In the genomic region with DNA sequence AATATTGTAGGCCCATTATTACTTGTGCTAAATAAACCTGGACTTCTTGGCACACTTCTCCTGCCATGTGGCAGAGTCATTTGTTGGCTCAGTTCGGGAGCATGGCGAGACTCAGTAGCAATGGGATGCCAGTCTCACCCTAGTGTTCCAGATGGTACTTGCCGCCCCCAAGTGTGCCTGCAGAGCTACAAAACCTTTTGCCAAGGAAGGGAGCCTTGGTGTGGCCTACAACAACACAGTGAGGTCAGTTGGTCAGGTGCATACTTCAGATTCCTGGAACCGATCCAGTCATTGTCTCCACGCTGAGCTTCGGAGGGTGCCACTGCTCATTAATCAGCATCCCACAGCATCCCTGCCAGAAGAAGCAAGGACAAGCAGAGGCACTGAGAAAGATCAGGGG, we compare ENCODE assay signal across 9 mouse cellular contexts. TPM values are rescaled to one million over a fixed set of nuclear protein-coding genes. Genes with fewer than 3 reads are reported as not detected.
DNase-seq lines count a peak whose midpoint lies in the region; ATAC-seq and TF ChIP-seq lines count a peak whose summit lies in the region.
"Had no signal": no experiment of that assay in that cellular context is flagged by ENCODE, and none has a peak within 500 bp of the region (broad histone marks: within the 10 kb centered on the region; RNA-seq: fewer than 3 reads in every experiment).

No protein-coding gene starts in this region.

- DNase-seq in R1 (ENCODE audit: low read depth, low spot score) = peak; percentile 39
- DNase-seq in adrenal gland, postnatal 36 days = peak; percentile 21 to 56
- DNase-seq in forebrain, postnatal 0 days = peak; percentile 74
- DNase-seq in kidney, adult 9 months = peak; percentile 75
- peak; percentile 82 for DNase-seq in left cerebral cortex, postnatal 4 days
- DNase-seq in right cerebral cortex, postnatal 36 days (ENCODE audit: low spot score in 2 of 2) = peak; percentile 61 to 63

- no peak overlapping the region for H3K27ac ChIP-seq in forebrain, postnatal 0 days (ENCODE audit: low read depth, low read length)
- H3K27ac ChIP-seq: limb, embryonic 15.5 days had no signal

- no peaks in the 10 kb centered on the region for H3K9me3 ChIP-seq in forebrain, postnatal 0 days (ENCODE audit: low read length)
- H3K9me3 ChIP-seq: limb, embryonic 15.5 days; stomach, embryonic 15.5 days had no signal

- 31% methylated on average over 6 of the region's 6 CpGs for WGBS in forebrain, postnatal 0 days

- H3K4me3 ChIP-seq in forebrain, postnatal 0 days (ENCODE audit: low read depth, low read length) = no peak overlapping the region
- H3K4me3 ChIP-seq: limb, embryonic 15.5 days; stomach, embryonic 15.5 days had no signal

- no peak overlapping the region for H3K4me2 ChIP-seq in forebrain, postnatal 0 days (ENCODE audit: low read depth)
- H3K4me2 ChIP-seq: limb, embryonic 15.5 days; stomach, embryonic 15.5 days had no signal

- ATAC-seq in forebrain, postnatal 0 days = peak; percentile 73
- ATAC-seq in activated CD4-positive, CD25-positive, alpha-beta regulatory T cell, adult 4 months = no peak

- no peak overlapping the region for H3K9ac ChIP-seq in forebrain, postnatal 0 days
- H3K9ac ChIP-seq: limb, embryonic 15.5 days; stomach, embryonic 15.5 days had no signal

- H3K4me1 ChIP-seq in forebrain, postnatal 0 days (ENCODE audit: insufficient read depth) = peaks cover 11% of the 10 kb centered on the region; the same call in 1 of the 2 replicates

- no peaks in the 10 kb centered on the region for H3K27me3 ChIP-seq in forebrain, postnatal 0 days (ENCODE audit: insufficient read depth, low read length)
- H3K27me3 ChIP-seq: limb, embryonic 15.5 days; stomach, embryonic 15.5 days had no signal

- intact Hi-C loops in left cerebral cortex, postnatal 4 days (cut with DNase I) = loop anchor here (10.0 kb wide), 1 partner anchor 144 kb away; no protein-coding TSS in a partner anchor

- H3K36me3 ChIP-seq in forebrain, postnatal 0 days (ENCODE audit: insufficient read depth) = no peaks in the 10 kb centered on the region
- H3K36me3 ChIP-seq: limb, embryonic 15.5 days; stomach, embryonic 15.5 days had no signal

- TF ChIP-seq CTCF in forebrain, postnatal 0 days (IDR thresholded peaks at IDR 0.05; ENCODE audit: low read depth) = no peak

RNA-seq across cellular contexts. Expression of a gene that starts 14.4 kb away (rescaled TPM):
- total RNA-seq in adrenal gland, postnatal 36 days (2021) = under 1 TPM; 0.30 to 0.53 TPM
- 2.3 and 2.7 TPM in 2 replicates for total RNA-seq in forebrain, postnatal 0 days (2014; rRNA removed)
- 2.9 and 3.9 TPM in 2 replicates for polyA plus RNA-seq in forebrain, postnatal 0 days (2015; fragmentation: Nextera tagmentation; extraction: Ambion mirVana)
- 1 to 10 TPM; 1.0 to 1.1 TPM for total RNA-seq in left cerebral cortex, postnatal 4 days (2021)
- not detected for polyA plus RNA-seq in activated CD4-positive, CD25-positive, alpha-beta regulatory T cell, adult 4 months (2017; shearing (Covaris generic))
